Mouse (Mus musculus) WW6 (cell line): ENCODE results near the gene Acyp1.
"Not testable (repeated sequence)": the region's sequence is repeated elsewhere in the genome, so short reads cannot be mapped to it uniquely, and the experiment has no call there.

Experiments used
- DNase-seq: peaks from one replicate; pipeline ENCODE4 v3.0.0-alpha.2; 2013; ENCODE audit warnings: low read depth, low spot score

The Acyp1 gene

DNA sequence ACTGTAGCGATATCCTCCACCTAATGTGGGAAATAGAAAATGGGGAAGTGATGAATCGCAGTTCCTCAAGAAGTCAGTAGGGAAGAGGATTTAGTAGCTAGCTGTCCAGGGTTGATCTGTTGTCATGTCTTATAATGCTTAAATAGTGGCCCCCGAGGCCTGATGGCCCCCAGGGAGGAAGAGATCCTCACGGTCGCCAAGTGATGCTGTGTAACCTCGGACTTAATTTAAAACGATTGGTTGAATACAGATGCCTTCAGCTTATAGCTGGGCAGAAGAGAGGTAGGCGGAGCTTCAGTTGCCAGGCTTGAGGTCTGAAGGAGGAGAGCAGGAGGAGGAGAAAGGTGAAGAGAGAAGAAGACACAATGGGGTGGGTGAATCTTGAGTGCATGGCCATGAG, 3.9 kb downstream of the Acyp1 start:
- no peak for DNase-seq

DNA sequence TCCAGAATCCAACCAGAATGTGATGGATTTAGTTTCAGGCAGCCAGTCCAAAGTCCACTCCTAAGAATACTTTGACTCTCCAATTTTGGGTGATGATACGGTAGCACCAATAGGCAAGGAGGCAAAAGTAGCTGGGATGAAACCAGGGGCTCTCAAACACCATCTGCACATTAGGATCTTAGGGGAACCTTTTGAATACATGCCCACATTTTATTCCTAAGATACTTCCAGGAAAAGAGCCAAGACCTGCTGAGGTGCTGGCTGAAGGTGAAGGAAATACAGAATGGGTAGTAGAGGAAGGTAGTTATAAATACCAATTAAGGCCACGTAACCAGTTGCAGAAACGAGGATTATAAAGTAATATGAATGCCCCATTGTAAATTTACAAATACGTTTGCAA, 6.5 kb downstream of the Acyp1 start:
- not testable (repeated sequence) for DNase-seq

DNA sequence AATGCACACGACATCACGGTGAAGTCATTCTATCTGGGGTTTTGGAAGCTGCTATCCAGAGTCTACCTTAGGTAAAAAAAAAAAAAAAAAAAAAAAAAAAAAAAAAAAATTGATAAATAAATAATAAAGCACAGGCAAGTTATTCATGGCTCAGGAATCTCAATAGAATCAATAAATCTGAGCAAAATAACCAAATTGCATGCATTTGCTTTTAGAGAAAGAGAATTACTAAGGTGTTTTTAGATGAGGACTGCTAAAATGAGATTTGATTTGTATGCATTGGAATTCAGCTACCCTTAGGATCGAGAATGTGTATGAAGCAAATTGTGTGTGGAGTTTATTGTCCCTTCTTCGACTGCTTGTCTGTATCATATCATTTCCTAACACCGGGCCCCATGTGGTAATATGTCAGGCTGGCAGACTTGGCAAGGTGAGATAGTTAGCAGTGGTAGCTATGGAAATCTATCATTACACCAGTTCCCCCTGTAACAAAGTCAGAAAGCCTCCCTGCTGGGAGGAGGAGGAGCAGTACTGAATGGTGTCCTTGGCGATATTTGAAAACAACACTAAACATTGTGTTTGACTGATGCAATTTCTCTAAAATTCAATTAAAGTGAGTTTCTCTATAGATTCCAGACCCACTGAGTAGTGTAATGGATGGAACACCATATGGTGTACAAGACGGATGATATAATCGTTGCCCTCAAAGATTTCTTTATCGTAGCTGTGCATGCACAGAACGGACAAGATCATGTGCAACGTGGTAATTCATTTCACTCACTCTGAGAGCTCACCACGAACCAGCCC, 7.2 kb downstream of the Acyp1 start:
- no peak for DNase-seq

DNA sequence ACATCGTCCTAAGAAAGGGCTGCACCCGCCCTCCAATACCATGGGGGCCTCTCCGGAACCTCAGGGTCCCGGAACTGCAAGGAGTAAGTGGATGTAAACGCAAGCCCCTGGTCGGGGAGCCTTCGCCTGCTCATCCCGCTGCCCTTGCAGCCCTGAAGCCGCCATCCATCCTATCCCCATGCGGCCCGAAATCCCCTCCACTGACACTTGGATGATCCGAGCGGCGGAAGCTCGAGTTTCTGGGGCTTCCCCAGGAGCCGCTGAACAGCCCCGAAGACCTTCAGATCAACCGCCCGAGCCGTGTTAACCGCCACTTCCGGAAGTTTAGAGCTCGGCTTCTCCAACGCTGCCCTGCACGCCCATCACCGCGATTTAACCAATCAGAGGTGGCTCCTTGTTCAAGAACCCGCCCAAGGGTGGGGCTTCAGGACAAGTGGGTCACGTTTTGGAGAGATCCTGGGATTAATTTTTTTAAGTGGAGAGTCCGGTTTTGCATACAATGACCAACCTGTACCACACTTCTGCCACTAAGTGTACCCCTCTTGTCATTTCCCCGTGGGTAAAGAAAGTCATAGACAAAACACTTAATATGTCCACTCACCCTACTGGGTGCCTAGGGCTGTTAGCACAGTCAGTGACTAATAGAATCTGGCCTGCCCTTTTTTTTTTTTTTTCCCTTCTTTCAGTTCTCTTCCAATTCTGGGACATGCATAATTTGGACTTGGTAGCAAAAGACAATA, 8.0 kb downstream of the Acyp1 start:
- DNase-seq = peak; percentile 90

DNA sequence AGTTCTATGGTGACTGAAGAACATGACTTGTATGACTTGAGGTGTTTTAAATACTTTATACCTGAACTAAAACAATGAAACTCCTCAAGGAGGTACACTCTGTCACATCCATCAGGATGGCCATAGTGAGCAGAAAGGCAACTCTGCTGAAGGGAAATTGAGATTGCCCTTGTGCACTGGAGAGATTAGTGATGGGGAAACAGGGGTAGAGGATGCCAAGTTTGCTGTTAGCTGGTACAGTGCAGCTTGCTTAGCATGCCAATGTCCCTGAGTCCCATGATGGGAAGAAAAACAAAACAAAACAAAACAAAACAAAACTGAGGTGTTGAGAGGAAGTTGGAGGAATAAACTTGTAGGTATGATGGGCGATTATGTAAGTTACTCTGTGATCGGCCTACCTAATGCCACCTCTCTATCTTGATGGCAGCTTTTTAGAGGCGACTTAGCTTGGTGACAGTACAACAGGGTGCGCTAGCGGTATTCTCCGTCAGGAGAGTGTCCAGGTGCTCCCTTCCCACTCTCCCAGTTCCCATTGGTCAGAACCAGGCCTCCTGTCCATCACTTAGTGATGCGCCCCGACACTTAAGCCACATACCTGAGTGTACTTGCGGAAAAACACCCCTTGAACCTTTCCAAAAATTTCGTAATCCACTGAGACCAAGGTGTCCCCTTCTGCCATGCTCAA, 8.7 kb downstream of the Acyp1 start:
- no peak for DNase-seq

DNA sequence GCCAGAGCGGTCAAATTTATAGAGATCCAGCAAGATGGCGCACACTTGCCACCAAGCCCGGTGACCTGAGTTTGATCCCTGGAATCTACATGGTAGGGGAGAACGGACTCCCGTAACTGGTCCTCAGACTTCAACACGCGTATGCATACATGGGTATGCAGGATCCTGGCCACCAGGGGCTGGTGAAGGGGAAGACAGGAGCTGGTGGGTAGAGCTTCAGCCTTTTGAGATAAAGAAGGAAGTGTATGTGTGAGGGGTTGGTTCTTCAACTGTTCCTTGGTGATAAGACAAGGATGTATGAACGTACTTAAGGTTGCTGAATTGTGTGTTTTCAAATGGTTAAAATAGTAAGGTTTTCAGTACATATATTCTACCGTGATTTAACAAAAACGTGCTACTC, 9.3 kb downstream of the Acyp1 start:
- DNase-seq = no peak

DNA sequence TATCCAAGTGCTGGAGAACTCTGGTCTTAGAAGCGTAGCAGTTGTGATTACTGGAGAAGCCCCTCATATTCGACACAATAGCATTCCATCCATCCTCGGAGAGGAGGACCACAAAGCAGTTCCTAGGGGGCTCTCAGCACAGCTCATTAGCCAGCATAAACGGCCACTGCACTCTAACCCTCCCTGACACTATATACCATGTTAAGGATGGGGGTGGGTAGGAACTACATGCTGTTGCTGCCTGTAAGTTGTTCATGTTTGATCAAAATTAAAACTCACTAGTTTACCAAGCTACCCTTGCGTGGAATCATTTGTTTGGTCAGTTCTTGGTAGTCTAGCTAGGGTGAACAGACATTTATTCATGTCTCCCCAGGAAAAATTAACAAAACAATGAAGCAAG, 12.0 kb downstream of the Acyp1 start:
- no peak for DNase-seq

DNA sequence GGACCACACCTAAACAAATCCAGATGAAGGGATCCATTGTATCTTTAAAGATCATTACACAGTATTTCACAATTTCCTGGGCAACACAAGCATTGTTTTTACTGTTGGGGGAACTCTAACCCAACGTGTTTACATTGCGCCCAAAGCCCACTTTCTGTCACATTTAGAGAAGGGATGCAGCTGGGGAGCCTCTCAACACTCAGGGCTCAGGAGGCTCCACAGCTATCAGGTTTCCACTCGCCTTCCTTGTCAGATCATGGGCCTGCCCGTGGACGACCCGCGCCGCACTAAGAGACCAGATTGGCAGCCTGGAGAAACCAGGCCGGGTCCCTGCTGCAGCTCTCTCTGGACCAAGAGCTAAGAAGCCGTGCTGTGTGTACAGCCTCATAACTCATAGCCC, 14.7 kb downstream of the Acyp1 start:
- no peak for DNase-seq

DNA sequence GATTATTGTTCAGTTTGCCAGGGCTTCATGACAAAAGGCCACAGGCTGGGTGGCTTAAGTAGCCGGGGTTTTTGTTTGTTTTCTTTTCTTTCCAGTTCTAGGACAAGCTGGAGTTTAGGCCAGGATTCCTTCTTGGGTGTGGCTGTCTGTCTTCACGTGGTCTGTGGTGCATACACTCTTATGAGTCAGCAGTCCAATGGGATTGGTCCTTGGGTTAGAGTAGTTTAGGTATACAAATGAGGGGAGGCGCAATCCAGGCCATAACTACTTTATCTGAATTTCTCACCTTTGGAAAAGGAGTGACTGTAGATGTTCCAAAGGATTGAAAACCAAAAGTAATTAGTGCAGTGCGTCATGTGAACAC, 16.4 kb downstream of the Acyp1 start:
- no peak for DNase-seq

DNA sequence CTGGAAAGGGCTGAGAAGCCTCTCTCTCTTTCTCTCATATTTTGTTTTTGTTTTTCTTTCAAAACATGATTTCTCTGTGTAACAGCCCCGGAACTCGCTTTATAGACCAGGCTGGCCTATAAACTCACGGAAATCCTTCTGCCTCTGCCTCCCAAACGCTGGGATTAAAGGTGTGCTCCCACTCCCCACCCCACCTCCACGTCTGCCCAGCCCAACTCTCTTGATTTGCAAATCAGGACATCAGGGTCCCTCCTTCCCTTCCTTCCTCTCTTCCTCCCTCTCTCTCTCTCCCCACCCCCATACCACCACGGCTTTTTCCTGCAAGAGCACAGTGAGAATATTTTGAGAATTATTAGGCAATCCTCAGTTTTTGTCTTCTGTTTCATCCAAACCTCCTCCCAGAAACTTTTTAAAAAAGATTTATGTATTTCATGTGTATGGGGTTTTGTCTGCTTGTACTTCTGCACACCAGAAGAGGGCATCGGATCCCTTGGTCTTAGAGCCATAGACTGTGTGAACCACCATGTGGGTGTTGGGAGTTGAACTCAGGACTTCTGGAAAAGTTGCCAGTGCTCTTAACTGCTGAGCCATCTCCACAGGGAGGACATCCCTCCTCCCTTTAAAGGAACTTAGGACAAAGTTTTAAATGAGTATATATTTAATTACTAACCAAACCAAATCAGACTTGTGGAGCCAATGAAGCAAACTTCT, 17.0 kb downstream of the Acyp1 start:
- no peak for DNase-seq

DNA sequence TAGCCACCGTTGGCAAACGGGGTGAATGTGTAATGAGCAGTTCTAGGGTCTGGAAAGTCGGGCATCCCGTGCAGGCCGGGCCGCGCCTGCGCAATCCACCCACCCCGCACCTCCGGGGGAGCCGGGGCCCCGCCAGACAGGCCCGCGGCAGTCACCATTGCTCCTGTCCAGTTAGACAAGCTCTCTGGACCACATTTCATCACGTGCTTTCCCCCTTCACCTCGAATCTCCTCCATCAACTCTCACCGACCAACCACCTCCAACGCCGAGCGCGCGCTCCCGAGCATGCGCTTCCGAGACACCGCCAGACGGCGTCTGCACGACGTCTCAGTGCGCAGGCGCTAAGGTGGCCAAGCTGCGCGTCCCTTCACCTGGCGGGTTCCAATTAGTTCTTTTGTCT, 17.9 kb downstream of the Acyp1 start, which contains the start of gene Mlh3:
TSS of gene Mlh3 (minus strand) at position 281 of the 400 bp plus-strand sequence.
- peak; percentile 86 for DNase-seq

DNA sequence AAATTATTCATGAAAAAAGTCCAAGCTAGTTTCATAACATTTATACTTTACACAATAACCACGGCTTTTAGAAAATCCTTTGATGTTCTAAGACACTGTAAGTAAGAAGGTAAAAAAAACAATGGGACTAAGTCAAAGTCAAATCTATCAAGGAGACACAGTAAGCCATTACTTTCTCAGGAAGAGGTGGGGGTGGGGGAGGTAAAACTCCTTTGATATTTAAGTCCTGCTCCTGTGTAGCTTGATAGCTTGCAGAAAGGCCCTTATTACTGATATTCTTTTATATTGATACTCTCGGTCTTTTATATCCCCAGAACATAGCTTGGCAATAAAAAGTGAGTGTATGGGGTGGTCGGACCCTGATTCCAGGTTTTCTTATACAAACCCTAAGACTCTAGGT, 18.4 kb downstream of the Acyp1 start:
- no peak for DNase-seq

DNA sequence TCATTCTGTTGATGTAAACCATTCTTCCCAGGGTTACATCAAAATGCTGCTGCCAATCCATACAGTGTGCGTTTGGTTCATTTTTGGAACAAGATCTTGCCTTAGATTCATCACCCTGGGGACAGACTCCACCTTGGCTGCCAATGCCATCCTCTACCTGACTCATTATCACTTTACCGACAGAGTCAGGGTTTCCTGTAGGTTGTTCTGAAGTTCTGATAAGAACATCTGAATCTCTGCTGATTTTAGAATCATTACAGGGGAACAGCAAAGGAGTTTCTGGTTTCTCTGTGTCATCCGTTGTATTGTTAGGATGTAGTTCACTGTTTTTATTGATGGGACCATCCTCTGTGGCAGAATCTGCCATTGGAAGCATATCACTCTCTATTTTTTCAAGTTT, 22.0 kb downstream of the Acyp1 start:
- no peak for DNase-seq

DNA sequence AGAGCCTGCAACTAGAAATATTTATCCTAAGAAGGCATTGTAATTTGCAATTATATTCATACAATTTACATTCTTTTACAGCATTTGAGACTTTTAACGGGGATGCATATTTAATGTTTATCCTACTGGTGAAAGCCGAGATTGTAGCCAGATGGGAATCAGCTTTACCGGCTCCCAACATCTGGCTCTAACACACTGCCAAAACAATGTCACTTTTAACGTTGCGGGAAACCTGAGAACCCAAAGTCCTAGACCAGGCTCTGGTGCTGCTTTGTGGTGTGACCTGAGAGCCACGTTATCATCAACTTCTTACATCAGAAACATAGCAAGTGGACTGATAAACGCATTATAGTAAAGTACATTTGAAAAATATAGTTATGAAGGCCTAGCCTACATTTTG, 23.3 kb downstream of the Acyp1 start:
- DNase-seq = no peak

DNA sequence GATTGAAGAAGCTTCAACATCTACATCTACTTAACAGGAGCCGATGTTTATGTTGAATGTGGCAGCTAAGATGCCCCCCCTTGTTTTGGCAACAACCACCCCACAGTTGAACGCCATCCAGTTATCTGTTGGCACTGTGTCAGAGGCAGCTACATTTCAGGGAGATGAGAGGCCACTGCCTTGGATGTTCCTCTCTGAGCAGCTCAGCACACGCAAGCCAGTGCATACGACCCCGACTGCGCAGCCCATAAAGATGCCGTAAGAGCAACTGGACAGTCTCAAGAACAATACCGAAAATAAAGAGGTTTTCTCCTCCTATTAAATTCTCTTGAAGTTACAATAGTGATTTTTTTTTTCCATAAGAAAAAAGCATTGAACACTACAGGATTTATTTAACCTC, 23.7 kb downstream of the Acyp1 start:
- no peak for DNase-seq

DNA sequence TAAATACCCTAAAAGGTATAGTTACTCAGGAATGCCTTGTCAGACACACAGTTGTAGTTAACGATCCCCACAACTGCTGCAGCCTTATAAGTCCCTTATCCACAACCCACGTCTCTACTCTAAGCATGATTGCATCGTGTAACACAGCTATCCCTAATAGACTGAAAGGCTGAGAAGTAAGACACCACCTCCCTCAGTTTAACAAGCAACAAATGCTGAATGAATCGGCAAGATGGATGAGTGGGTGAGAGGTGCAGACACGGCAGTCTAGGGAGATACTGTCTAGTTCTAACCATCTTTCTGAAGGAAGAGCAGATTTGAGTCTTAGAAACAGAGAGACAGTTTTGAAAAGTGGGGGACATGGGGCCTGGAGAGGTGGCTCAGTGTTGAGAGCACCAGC, 25.0 kb downstream of the Acyp1 start:
- no peak for DNase-seq

DNA sequence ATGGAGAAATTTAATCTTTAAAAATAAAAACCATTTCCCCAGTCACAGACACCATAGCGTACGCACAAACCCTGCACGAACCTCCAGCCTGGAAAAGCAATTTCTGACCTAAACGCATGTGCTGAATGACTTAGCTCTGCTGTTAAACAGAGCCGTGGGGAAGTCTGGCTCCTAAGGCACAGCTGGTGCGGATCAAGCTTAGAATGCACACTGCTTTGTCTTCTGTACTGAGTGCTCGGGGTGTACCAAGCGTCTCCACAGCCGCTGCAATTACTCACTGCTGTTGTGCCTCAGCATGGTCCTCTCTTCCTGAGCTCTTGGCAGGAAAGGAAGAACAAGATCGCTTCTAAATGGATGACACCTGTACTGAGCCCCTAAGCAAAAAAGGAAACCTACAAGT, 25.7 kb downstream of the Acyp1 start:
- DNase-seq = no peak

DNA sequence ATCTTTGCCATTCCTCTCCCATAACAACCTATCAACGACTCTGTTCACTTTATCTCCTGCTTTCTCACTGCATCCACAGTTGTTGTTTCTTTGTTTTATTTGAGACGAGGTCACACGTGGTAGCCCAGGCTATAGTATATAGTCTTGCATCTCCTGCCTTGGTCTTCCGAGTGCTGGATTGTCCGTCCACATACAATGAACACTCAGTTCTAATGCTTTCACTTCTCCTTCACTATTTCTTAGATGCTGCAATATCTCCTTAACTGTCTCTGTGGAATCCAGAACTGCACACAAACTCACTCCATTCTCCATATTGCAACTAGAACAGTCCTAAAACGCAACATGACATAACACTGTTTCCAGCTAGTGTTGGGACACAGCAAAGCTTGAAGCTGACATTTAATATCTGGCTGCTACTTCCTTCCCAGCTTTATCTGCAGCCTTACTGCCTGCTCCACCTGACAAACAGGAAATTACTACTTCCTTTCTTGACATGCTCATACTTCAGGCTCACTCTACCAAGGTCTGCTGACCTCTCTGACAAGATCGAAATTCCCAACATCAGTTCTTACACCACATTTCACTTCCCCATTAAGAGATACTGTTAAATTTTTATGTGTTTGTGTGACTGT, 31.1 kb downstream of the Acyp1 start:
- no peak for DNase-seq

DNA sequence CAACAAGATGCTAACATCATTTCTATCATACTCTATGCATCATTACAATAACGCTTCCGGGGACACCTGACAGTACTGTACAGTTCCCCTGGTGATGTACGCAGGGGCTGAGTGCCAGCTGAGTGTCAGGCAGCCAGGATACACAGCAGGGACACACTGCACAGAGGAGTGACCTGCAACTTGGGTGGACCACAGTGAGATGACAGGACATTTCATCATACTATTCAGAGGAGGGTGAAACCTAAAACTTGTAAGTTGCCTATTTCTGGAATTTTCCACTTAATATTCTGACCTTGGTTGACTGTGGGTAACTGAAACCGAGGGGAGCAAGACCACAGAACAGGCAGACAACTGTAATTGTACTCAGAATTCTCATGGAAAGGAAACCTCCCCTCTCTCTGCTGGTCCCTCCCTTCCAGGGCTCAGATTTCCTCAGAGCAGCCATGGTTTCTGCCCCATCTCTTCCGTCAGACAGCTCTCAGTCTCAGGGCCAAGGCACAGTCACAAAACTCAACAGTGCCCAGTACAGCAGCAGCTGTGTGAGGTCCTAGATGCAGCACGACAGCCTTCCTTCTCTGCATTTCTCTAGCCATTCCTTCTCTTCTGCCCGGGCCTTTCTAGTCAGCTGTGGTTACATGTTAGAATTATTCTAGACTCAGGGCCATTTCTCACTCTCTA, 32.0 kb downstream of the Acyp1 start:
- DNase-seq = no peak

DNA sequence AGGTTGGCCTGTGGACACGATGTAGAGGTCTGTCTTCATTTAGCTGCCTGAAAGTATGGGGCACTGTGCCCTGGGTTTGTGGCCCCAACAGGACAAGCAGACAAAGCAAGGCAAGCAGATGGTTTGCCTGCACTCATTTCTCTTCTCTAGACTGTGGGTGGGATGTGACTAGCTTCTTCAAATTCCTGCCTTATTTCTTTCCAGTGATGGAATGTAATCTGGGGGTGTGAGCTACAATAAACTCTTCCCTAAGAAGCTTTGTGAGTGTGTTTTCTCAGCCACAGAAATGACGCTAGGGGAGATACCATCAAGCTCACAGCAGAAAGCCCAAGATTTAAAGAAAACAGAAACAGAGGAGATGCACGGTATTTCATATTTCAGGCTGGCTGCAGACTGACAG, 36.2 kb downstream of the Acyp1 start:
- no peak for DNase-seq

DNA sequence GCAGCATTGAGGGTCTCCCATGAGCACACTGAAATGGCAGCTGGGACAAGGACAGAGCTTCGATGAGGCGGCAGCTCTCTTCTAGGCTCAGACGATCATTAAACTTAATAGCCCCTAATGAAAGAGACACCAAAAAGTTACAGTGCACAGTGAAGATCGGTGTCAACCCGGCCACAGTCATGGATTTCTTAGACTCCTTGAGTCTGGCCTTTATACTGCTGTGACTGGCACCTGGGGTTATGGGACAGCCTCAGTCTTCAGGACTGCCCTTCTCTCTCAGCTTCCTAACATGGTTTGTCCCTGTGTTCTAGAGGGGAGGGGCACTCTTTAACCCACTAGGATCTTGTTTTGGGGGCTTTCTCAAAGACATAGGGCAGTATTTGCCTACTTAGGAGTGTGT, 50.7 kb downstream of the Acyp1 start:
- no peak for DNase-seq
